25 mouse cellular contexts compared by ENCODE assay signal in genomic region chr17:14172184-14172583, GRCm38 (mm10). TPM values are rescaled to one million over a fixed set of nuclear protein-coding genes. Genes with fewer than 3 reads are reported as not detected.
DNase-seq lines count a peak whose midpoint lies in the region; ATAC-seq and TF ChIP-seq lines count a peak whose summit lies in the region.
"Had no signal": no experiment of that assay in that cellular context is flagged by ENCODE, and none has a peak within 500 bp of the region (broad histone marks: within the 10 kb centered on the region; RNA-seq: fewer than 3 reads in every experiment).

No protein-coding gene starts in this region.

- H3K4me1 ChIP-seq in kidney, embryonic 15.5 days, result peaks cover 86% of the 10 kb centered on the region
- H3K4me1 ChIP-seq in thymus, adult 2 months (replicated peaks; ENCODE audit: control insufficient read depth, insufficient read depth, low read length), result no peaks in the 10 kb centered on the region

- H3K9ac ChIP-seq in kidney, embryonic 15.5 days, result no peak overlapping the region
- H3K9ac ChIP-seq: forebrain, embryonic 13.5 days; intestine, embryonic 15.5 days; liver, embryonic 12.5 days; liver, postnatal 0 days; midbrain, embryonic 12.5 days; neural tube, embryonic 13.5 days had no signal

- H3K36me3 ChIP-seq in kidney, embryonic 15.5 days, result no peaks in the 10 kb centered on the region
- no peaks in the 10 kb centered on the region for H3K36me3 ChIP-seq in thymus, adult 2 months (ENCODE audit: control insufficient read depth, insufficient read depth, low read length)
- H3K36me3 ChIP-seq: G1E; intestine, embryonic 15.5 days; liver, embryonic 12.5 days; midbrain, embryonic 12.5 days; neural tube, embryonic 13.5 days had no signal

- peak overlapping the region; percentile 82 for H3K27ac ChIP-seq in kidney, embryonic 15.5 days
- H3K27ac ChIP-seq in thymus, adult 2 months (ENCODE audit: control insufficient read depth, insufficient read depth, low read length), result no peak overlapping the region
- H3K27ac ChIP-seq: forebrain, embryonic 13.5 days; intestine, embryonic 15.5 days; macrophage; midbrain, embryonic 12.5 days; neural tube, embryonic 13.5 days had no signal

- ATAC-seq in kidney, embryonic 15.5 days (replicated peaks; ENCODE audit: low FRiP score), result no peak
- ATAC-seq: forebrain, embryonic 13.5 days; hindbrain, embryonic 16.5 days; intestine, embryonic 15.5 days; liver, embryonic 12.5 days; liver, postnatal 0 days; lung, postnatal 0 days had no signal

- no peak overlapping the region for H3K4me3 ChIP-seq in kidney, embryonic 15.5 days (replicated peaks)
- no peak overlapping the region for H3K4me3 ChIP-seq in thymus, adult 2 months (ENCODE audit: control insufficient read depth, insufficient read depth, low read length)
- H3K4me3 ChIP-seq: forebrain, embryonic 13.5 days; intestine, embryonic 15.5 days; liver, embryonic 12.5 days; midbrain, embryonic 12.5 days; neural tube, embryonic 13.5 days had no signal

- no peak for DNase-seq in kidney, postnatal 10 days
- peak; percentile 30 for DNase-seq in thymus, adult 2 months
- DNase-seq in thymus, postnatal 25 days, result no peak
- peak; percentile 70 for DNase-seq in NIH3T3 (ENCODE audit: low read depth)
- DNase-seq in frontal cortex, postnatal 14 days (ENCODE audit: low spot score in 2 of 2), result no peak
- DNase-seq: adrenal gland, postnatal 10 days; cerebellum, adult 8-10 months; cerebellum, postnatal 25 days; gastrocnemius, postnatal 36 days; heart, adult 18-20 months; kidney, adult 9 months; layer of hippocampus, postnatal 36 days; left cerebral cortex, postnatal 4 days; liver, postnatal 0 days had no signal

- H3K9me3 ChIP-seq in kidney, embryonic 15.5 days (replicated peaks), result no peaks in the 10 kb centered on the region
- H3K9me3 ChIP-seq: forebrain, embryonic 13.5 days; intestine, embryonic 15.5 days; liver, embryonic 12.5 days; midbrain, embryonic 12.5 days; neural tube, embryonic 13.5 days had no signal

- WGBS in kidney, embryonic 15.5 days, result 46% methylated on average over 3 of the region's 3 CpGs
- WGBS in thymus, adult 2 months, result 76% methylated on average over 3 of the region's 3 CpGs

- no peak overlapping the region for H3K4me2 ChIP-seq in kidney, embryonic 15.5 days
- H3K4me2 ChIP-seq: forebrain, embryonic 13.5 days; intestine, embryonic 15.5 days; liver, embryonic 12.5 days; midbrain, embryonic 12.5 days; neural tube, embryonic 13.5 days had no signal

- H3K27me3 ChIP-seq in kidney, embryonic 15.5 days, result peaks cover 12% of the 10 kb centered on the region; the same call in 1 of the 2 replicates
- no peaks in the 10 kb centered on the region for H3K27me3 ChIP-seq in thymus, adult 2 months (ENCODE audit: control insufficient read depth, insufficient read depth, low read length)
- H3K27me3 ChIP-seq: forebrain, embryonic 13.5 days; intestine, embryonic 15.5 days; neural tube, embryonic 13.5 days; Patski had no signal

- TF ChIP-seq POLR2A in thymus, adult 2 months (IDR thresholded peaks at IDR 0.05; ENCODE audit: control insufficient read depth, extremely low read depth, insufficient read depth, low read length, poor library complexity), result no peak

- TF ChIP-seq CTCF in thymus, adult 2 months (IDR thresholded peaks at IDR 0.05; ENCODE audit: borderline replicate concordance, control insufficient read depth, extremely low read depth, insufficient read depth, low read length, poor library complexity), result no peak

RNA-seq across cellular contexts. Expression of gene Dact2, which starts 31.9 kb away (rescaled TPM):
- 11.8 and 12.9 TPM in 2 replicates for polyA plus RNA-seq in kidney, embryonic 15.5 days (2015; fragmentation: Nextera tagmentation; extraction: Ambion mirVana)
- 37.4 and 45.8 TPM in 2 replicates for polyA plus RNA-seq in thymus, adult 2 months (2012; rRNA removed)
- polyA plus RNA-seq: G1E, macrophage had no signal

Comparison
In these comparisons a context has a peak if more than half of its experiments do, and no peak if none do; other contexts are left out.
1. DNase-seq: peak in thymus, adult 2 months (single experiment) and NIH3T3 (single experiment); none in kidney, postnatal 10 days (single experiment), thymus, postnatal 25 days (single experiment) and frontal cortex, postnatal 14 days (0 of 2).